Mouse (Mus musculus): ENCODE results near the gene Gm11562.

The Gm11562 gene

GRCm38 (mm10) chr11:99585096-99585495, 35.1 kb downstream of the Gm11562 start:
- in situ Hi-C loops (cut with MboI, MseI) = no loop called here

GRCm38 (mm10) chr11:99583245-99583704, 37.0 kb downstream of the Gm11562 start, which contains the start of gene Krtap1-4:
TSS of gene Krtap1-4 (minus strand) at chr11:99583654.
- in situ Hi-C loops (cut with MboI, MseI) = no loop called here

DNA sequence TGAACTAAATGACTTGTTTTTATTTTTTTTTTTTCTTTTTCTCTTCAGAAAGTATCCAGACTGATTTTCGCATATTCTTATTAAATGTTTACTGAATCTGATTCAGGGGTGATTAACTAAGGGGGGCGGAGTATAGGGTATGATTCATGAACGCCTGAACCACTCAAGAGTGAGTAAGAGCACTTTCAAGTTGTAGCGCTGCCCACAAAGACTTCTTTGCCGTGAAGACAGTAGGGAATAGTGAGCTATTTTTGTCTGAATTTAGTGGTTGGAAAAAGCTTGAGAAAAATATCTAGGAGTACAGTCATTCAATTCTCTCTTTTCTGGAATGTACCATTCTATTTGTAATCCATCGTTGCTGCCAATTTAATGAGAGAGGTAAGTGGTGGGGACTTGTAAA, 38.7 kb downstream of the Gm11562 start:
- in situ Hi-C loops (cut with MboI, MseI) = no loop called here

DNA sequence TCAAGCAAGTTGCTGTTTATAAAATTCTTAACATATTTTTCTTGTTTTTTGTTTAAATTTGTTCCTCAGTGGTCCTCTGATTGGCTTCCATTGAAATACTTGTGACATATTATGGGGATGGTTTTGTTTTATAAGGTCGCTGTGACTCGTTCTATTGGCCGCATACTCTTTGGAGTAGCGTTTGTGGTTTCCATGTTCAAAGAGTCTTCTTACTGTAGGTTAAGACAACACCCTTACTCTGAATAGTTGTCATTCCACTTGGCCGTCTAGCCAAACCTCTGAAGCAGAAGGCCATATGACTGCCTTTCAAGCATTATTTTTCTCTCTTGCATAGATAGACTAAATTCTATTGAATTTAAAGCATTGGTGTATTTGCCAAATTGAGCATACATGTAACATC, 39.2 kb downstream of the Gm11562 start:
- in situ Hi-C loops (cut with MboI, MseI) = no loop called here

DNA sequence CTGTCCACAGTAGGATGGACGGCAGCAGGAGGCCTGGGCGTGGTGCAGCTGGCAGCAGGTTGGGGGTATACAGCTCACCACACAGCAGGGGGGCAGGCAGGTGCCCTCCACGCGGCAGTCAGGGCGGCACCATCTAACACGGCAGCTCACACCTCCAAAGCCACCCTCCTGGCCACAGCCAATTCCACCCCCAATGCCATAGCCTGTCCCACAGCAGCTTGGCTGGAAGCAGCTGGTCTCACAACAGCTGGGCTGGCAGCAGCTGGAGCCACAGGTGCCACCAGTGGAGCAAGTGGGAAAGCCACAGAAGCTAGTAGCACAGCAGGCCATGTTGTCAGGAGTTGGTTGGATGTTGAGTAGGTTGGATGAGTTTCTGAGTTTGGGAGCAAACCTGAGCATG, 39.6 kb downstream of the Gm11562 start, which contains the start of gene Krtap1-5:
Gene Krtap1-5, minus strand, starts transcription at position 381 of the 400 bp plus-strand sequence.
- in situ Hi-C loops (cut with MboI, MseI) = no loop called here

DNA sequence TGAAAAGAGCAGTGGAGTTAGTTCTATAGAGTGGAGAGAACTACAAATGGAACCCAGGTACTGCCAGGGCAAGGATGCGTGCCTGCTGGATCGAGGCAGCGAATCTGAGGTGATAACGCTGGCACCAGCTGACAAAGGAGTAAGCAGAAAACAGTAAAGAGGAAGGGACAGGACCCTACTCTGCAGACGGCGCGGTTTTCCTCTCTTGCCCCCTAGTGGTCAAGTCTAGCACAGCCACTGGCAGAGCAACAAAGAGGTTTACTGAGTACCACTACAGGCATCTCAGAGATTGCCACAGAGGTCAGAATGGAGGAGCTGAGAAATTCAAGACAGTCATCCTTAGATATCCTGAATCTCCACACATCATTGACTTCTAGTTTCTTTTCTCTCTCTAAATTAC, 46.1 kb downstream of the Gm11562 start:
- in situ Hi-C loops (cut with MboI, MseI) = no loop called here

DNA sequence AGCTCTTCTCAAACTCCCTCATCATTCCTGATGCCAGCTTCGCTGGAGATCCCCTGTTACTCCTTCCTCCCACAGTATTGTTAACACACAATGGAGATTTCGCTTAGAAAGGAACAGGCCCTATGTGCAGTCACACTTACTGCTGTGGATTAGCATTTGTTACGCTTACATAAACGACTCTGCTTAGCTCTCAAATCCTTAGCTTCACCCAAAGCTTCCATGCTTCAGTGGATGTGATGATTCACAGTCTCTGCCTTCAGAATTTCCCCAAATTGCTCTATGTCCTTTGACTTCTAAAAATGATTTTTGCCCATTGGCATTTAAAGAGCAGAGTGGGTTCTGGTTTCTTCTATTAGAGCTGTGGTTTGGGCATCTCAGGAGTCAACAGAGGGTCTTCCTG, 47.1 kb downstream of the Gm11562 start:
- in situ Hi-C loops (cut with MboI, MseI) = no loop called here

Measured in T-helper 17 cell (primary cell).